Mouse (Mus musculus) right cerebral cortex, postnatal 36 days (tissue): ENCODE results near the gene Napsa.

ENCODE experiments used
- DNase-seq, 2 experiments: peaks; one replicate each; pipeline ENCODE4 v3.0.0; 2022; ENCODE audit warnings: low spot score in 2 of 2, mixed read lengths in 1 of 2

The Napsa gene

GRCm38 (mm10) chr7:44596051-44596450, 23.9 kb downstream of the Napsa start:
- DNase-seq: no peak

GRCm38 (mm10) chr7:44596996-44597538, 24.9 kb downstream of the Napsa start:
- no peak for DNase-seq

- DNase-seq: no peak
Observed at GRCm38 (mm10) chr7:44597666-44598065, 25.5 kb downstream of the Napsa start.

GRCm38 (mm10) chr7:44598336-44598735, 26.2 kb downstream of the Napsa start:
- DNase-seq: no peak

GRCm38 (mm10) chr7:44600691-44601262, 28.6 kb downstream of the Napsa start:
- no peak for DNase-seq

GRCm38 (mm10) chr7:44601646-44602045, 29.5 kb downstream of the Napsa start:
- no peak for DNase-seq

GRCm38 (mm10) chr7:44602443-44602842, 30.3 kb downstream of the Napsa start:
- peak; percentile 78 to 84 for DNase-seq

GRCm38 (mm10) chr7:44603186-44603855, 31.1 kb downstream of the Napsa start:
- no peak for DNase-seq

- no peak for DNase-seq
Observed at GRCm38 (mm10) chr7:44604139-44604606, 32.0 kb downstream of the Napsa start.

- no peak for DNase-seq
Observed at GRCm38 (mm10) chr7:44604619-44605018, 32.4 kb downstream of the Napsa start.

GRCm38 (mm10) chr7:44605436-44605835, 33.3 kb downstream of the Napsa start:
- no peak for DNase-seq

- DNase-seq: peak in 1 of 2 experiments; percentile 60
Observed at GRCm38 (mm10) chr7:44606171-44606901, 34.2 kb downstream of the Napsa start.

- no peak for DNase-seq
Observed at GRCm38 (mm10) chr7:44612192-44612591, 40.0 kb downstream of the Napsa start.

GRCm38 (mm10) chr7:44614041-44614688, 42.0 kb downstream of the Napsa start:
- no peak for DNase-seq

- DNase-seq: no peak
Observed at GRCm38 (mm10) chr7:44615309-44615708, 43.1 kb downstream of the Napsa start.

- DNase-seq: no peak
Observed at GRCm38 (mm10) chr7:44615987-44616386, 43.8 kb downstream of the Napsa start.

GRCm38 (mm10) chr7:44617059-44617458, 44.9 kb downstream of the Napsa start:
- no peak for DNase-seq

- DNase-seq: no peak
Observed at GRCm38 (mm10) chr7:44623714-44624542, 51.7 kb downstream of the Napsa start.

- no peak for DNase-seq
Observed at GRCm38 (mm10) chr7:44624543-44624826, 52.3 kb downstream of the Napsa start.

- no peak for DNase-seq
Observed at GRCm38 (mm10) chr7:44624828-44625227, 52.6 kb downstream of the Napsa start.
